Mouse (Mus musculus): ENCODE results near the gene Mrto4. TPM values are rescaled to one million over a fixed set of nuclear protein-coding genes. Genes with fewer than 3 reads are reported as not detected.

The Mrto4 gene
- total RNA-seq, 2 experiments from 2014 or later: 46.5 to 47.7 TPM

Small RNA genes within 50 kb of the gene (microRNA-seq; reads per million reads assigned to microRNA genes)
- gene Gm24245: 0 to 0.69 reads per million in 2 experiments
- gene Gm25732: 0 to 0.35 reads per million in 2 experiments

Other genes starting within 250 kb of the Mrto4 start
- gene Minos1, start 221.5 kb downstream of the Mrto4 start, total RNA-seq (2021): 100 to 1,000 TPM; 588 to 656 TPM
- gene Capzb, start 159.7 kb downstream of the Mrto4 start, total RNA-seq (2021): 100 to 1,000 TPM; 423 to 429 TPM
- gene Pqlc2, start 41.9 kb downstream of the Mrto4 start, total RNA-seq (2021): 1 to 10 TPM; 3.9 TPM
- 10 to 100 TPM; 28.4 to 32.9 TPM for gene Akr7a5, start 41.8 kb downstream of the Mrto4 start, total RNA-seq (2021)
- gene Emc1, start within 50 bp of the Mrto4 start, total RNA-seq (2021): 10 to 100 TPM; 46.8 to 50.1 TPM
- gene Ubr4, start within 50 bp of the Mrto4 start, total RNA-seq (2021): 100 to 1,000 TPM; 124 to 126 TPM
- 10 to 100 TPM; 14.2 to 14.6 TPM for gene Iffo2, start 178.0 kb upstream of the Mrto4 start, total RNA-seq (2021)